Mouse (Mus musculus): ENCODE results near the gene Bach2. TPM values are rescaled to one million over a fixed set of nuclear protein-coding genes. Genes with fewer than 3 reads are reported as not detected.

Bach2 gene
- polyA plus RNA-seq, 1 experiment, result 0.11 TPM

- TF ChIP-seq USF1 (IDR thresholded peaks at IDR 0.05; ENCODE audit: low read depth) (no peak), FOSL1 (IDR thresholded peaks at IDR 0.05; ENCODE audit: insufficient read depth, low read length, poor library complexity, severe bottlenecking) (no peak), MYOG (IDR thresholded peaks at IDR 0.05; ENCODE audit: control insufficient read depth, extremely low read depth, insufficient read length) (no peak), MAX (IDR thresholded peaks at IDR 0.05) (no peak), CTCF (IDR thresholded peaks at IDR 0.05; ENCODE audit: control insufficient read depth, insufficient read depth, insufficient read length) (no peak), MYOD1 (IDR thresholded peaks at IDR 0.05; ENCODE audit: control insufficient read depth, insufficient read length, low read depth) (no peak), CEBPB (IDR thresholded peaks at IDR 0.05; ENCODE audit: low read depth) (no peak)
- H3K36me3 ChIP-seq (ENCODE audit: control insufficient read depth, insufficient read depth), result no peaks in the 10 kb centered on the region
- no peak overlapping the region for H3K4me3 ChIP-seq (ENCODE audit: insufficient read depth, poor library complexity, severe bottlenecking)
- no peaks in the 10 kb centered on the region for H3K79me3 ChIP-seq (ENCODE audit: low read depth)
- H3ac ChIP-seq (ENCODE audit: control insufficient read depth, insufficient read length, low read depth), result no peak overlapping the region
- H3K27me3 ChIP-seq (ENCODE audit: control insufficient read depth, insufficient read depth, insufficient read length), result no peaks in the 10 kb centered on the region
- no peaks in the 10 kb centered on the region for H3K79me2 ChIP-seq (ENCODE audit: control insufficient read depth, insufficient read depth)
Observed at GRCm38 (mm10) chr4:32326860-32327259, 88.3 kb downstream of the Bach2 start.

- H3K36me3 ChIP-seq (ENCODE audit: control insufficient read depth, insufficient read depth), result no peaks in the 10 kb centered on the region
- no peaks in the 10 kb centered on the region for H3K79me2 ChIP-seq (ENCODE audit: control insufficient read depth, insufficient read depth)
- no peak overlapping the region for H3K4me3 ChIP-seq (ENCODE audit: insufficient read depth, poor library complexity, severe bottlenecking)
- TF ChIP-seq USF1 (IDR thresholded peaks at IDR 0.05; ENCODE audit: low read depth), result no peak
- TF ChIP-seq CEBPB (IDR thresholded peaks at IDR 0.05; ENCODE audit: low read depth), result no peak
- H3K79me3 ChIP-seq (ENCODE audit: low read depth), result no peaks in the 10 kb centered on the region
- H3K27me3 ChIP-seq (ENCODE audit: control insufficient read depth, insufficient read depth, insufficient read length), result no peaks in the 10 kb centered on the region
- no peak overlapping the region for H3ac ChIP-seq (ENCODE audit: control insufficient read depth, insufficient read length, low read depth)
Observed at GRCm38 (mm10) chr4:32327626-32328025, 89.0 kb downstream of the Bach2 start.

- H3ac ChIP-seq (ENCODE audit: control insufficient read depth, insufficient read length, low read depth), result no peak overlapping the region
- H3K4me3 ChIP-seq (ENCODE audit: insufficient read depth, poor library complexity, severe bottlenecking), result no peak overlapping the region
- TF ChIP-seq MYOD1 (IDR thresholded peaks at IDR 0.05; ENCODE audit: control insufficient read depth, insufficient read length, low read depth) (no peak), MYOG (IDR thresholded peaks at IDR 0.05; ENCODE audit: control insufficient read depth, extremely low read depth, insufficient read length) (no peak), USF1 (IDR thresholded peaks at IDR 0.05; ENCODE audit: low read depth) (no peak), FOSL1 (IDR thresholded peaks at IDR 0.05; ENCODE audit: insufficient read depth, low read length, poor library complexity, severe bottlenecking) (no peak), MAX (IDR thresholded peaks at IDR 0.05) (no peak), CEBPB (IDR thresholded peaks at IDR 0.05; ENCODE audit: low read depth) (no peak), CTCF (IDR thresholded peaks at IDR 0.05; ENCODE audit: control insufficient read depth, insufficient read depth, insufficient read length) (no peak)
- no peaks in the 10 kb centered on the region for H3K27me3 ChIP-seq (ENCODE audit: control insufficient read depth, insufficient read depth, insufficient read length)
- no peaks in the 10 kb centered on the region for H3K79me3 ChIP-seq (ENCODE audit: low read depth)
- no peaks in the 10 kb centered on the region for H3K36me3 ChIP-seq (ENCODE audit: control insufficient read depth, insufficient read depth)
- H3K79me2 ChIP-seq (ENCODE audit: control insufficient read depth, insufficient read depth), result no peaks in the 10 kb centered on the region
Observed at GRCm38 (mm10) chr4:32328561-32328960, 90.0 kb downstream of the Bach2 start.

GRCm38 (mm10) chr4:32330584-32331314 lies 92.1 kb downstream of the Bach2 start:
- H3ac ChIP-seq (ENCODE audit: control insufficient read depth, insufficient read length, low read depth), result no peak overlapping the region
- H3K79me2 ChIP-seq (ENCODE audit: control insufficient read depth, insufficient read depth), result no peaks in the 10 kb centered on the region
- no peaks in the 10 kb centered on the region for H3K36me3 ChIP-seq (ENCODE audit: control insufficient read depth, insufficient read depth)
- no peaks in the 10 kb centered on the region for H3K79me3 ChIP-seq (ENCODE audit: low read depth)
- H3K27me3 ChIP-seq (ENCODE audit: control insufficient read depth, insufficient read depth, insufficient read length), result no peaks in the 10 kb centered on the region
- TF ChIP-seq MYOG (IDR thresholded peaks at IDR 0.05; ENCODE audit: control insufficient read depth, extremely low read depth, insufficient read length) (no peak), MAX (IDR thresholded peaks at IDR 0.05) (no peak), CTCF (IDR thresholded peaks at IDR 0.05; ENCODE audit: control insufficient read depth, insufficient read depth, insufficient read length) (no peak)
- no peak overlapping the region for H3K4me3 ChIP-seq (ENCODE audit: insufficient read depth, poor library complexity, severe bottlenecking)

GRCm38 (mm10) chr4:32332028-32332427 lies 93.4 kb downstream of the Bach2 start:
- Histone ChIP-seq H3K36me3 (ENCODE audit: control insufficient read depth, insufficient read depth) (no peaks in the 10 kb centered on the region), H3K79me2 (ENCODE audit: control insufficient read depth, insufficient read depth) (no peaks in the 10 kb centered on the region), H3K27me3 (ENCODE audit: control insufficient read depth, insufficient read depth, insufficient read length) (no peaks in the 10 kb centered on the region), H3ac (ENCODE audit: control insufficient read depth, insufficient read length, low read depth) (no peak overlapping the region), H3K79me3 (ENCODE audit: low read depth) (no peaks in the 10 kb centered on the region), H3K4me3 (ENCODE audit: insufficient read depth, poor library complexity, severe bottlenecking) (no peak overlapping the region)
- TF ChIP-seq FOSL1 (IDR thresholded peaks at IDR 0.05; ENCODE audit: insufficient read depth, low read length, poor library complexity, severe bottlenecking) (no peak), CEBPB (IDR thresholded peaks at IDR 0.05; ENCODE audit: low read depth) (no peak), USF1 (IDR thresholded peaks at IDR 0.05; ENCODE audit: low read depth) (no peak), CTCF (IDR thresholded peaks at IDR 0.05; ENCODE audit: control insufficient read depth, insufficient read depth, insufficient read length) (no peak), MYOG (IDR thresholded peaks at IDR 0.05; ENCODE audit: control insufficient read depth, extremely low read depth, insufficient read length) (no peak), MYOD1 (IDR thresholded peaks at IDR 0.05; ENCODE audit: control insufficient read depth, insufficient read length, low read depth) (no peak), MAX (IDR thresholded peaks at IDR 0.05) (no peak)

- H3K79me2 ChIP-seq (ENCODE audit: control insufficient read depth, insufficient read depth), result no peaks in the 10 kb centered on the region
- no peak for TF ChIP-seq MYOG (IDR thresholded peaks at IDR 0.05; ENCODE audit: control insufficient read depth, extremely low read depth, insufficient read length)
- TF ChIP-seq FOSL1 (IDR thresholded peaks at IDR 0.05; ENCODE audit: insufficient read depth, low read length, poor library complexity, severe bottlenecking), result no peak
- no peak for TF ChIP-seq CEBPB (IDR thresholded peaks at IDR 0.05; ENCODE audit: low read depth)
- TF ChIP-seq USF1 (IDR thresholded peaks at IDR 0.05; ENCODE audit: low read depth), result no peak
- no peak for TF ChIP-seq MAX (IDR thresholded peaks at IDR 0.05)
- TF ChIP-seq CTCF (IDR thresholded peaks at IDR 0.05; ENCODE audit: control insufficient read depth, insufficient read depth, insufficient read length), result no peak
- TF ChIP-seq MYOD1 (IDR thresholded peaks at IDR 0.05; ENCODE audit: control insufficient read depth, insufficient read length, low read depth), result no peak
- no peaks in the 10 kb centered on the region for H3K79me3 ChIP-seq (ENCODE audit: low read depth)
- no peaks in the 10 kb centered on the region for H3K27me3 ChIP-seq (ENCODE audit: control insufficient read depth, insufficient read depth, insufficient read length)
- no peak overlapping the region for H3K4me3 ChIP-seq (ENCODE audit: insufficient read depth, poor library complexity, severe bottlenecking)
- H3K36me3 ChIP-seq (ENCODE audit: control insufficient read depth, insufficient read depth), result no peaks in the 10 kb centered on the region
- no peak overlapping the region for H3ac ChIP-seq (ENCODE audit: control insufficient read depth, insufficient read length, low read depth)
Observed at GRCm38 (mm10) chr4:32334131-32334530, 95.5 kb downstream of the Bach2 start.

All from C2C12 (cell line).